Mouse (Mus musculus) testis, adult 2 months (tissue): ENCODE measurements at regions not wholly inside any gene's neighbourhood (a gene's known extent, or its start where the extent isn't known, plus 50 kb on each side); places are given as distances from the start of the nearest gene placed in this dataset.

ENCODE experiments used
- CTCF ChIP-seq: fragments of 200-500 bp; IDR thresholded peaks from 2 replicates; pipeline ENCODE4 v1.5.1; 2012; ENCODE audit warnings: low read depth, mild to moderate bottlenecking, inconsistent platforms, low read length, moderate library complexity; ENCODE audit not compliant: control insufficient read depth, insufficient read depth, insufficient replicate concordance
- POLR2A ChIP-seq: fragments of 200-500 bp; IDR thresholded peaks from 2 replicates; pipeline ENCODE4 v1.6.1; 2012; ENCODE audit warnings: low read depth, mild to moderate bottlenecking, inconsistent platforms, low read length, moderate library complexity; ENCODE audit not compliant: control insufficient read depth

DNA sequence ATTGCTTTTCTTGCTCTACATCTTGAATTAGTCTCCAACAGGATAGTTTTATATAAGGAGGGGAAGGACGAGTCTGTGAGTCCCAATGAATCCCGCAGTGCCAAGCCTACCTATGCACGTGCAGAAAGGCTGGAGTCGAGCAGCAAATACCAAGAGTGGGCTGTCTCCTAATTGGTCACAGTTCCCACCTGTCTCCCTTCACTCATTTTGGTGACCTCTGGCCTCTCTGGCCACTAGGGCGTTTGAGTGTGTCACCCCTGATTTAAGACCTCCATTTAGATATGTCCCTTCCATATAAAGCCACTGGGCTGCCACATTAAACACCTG lies 234.1 kb downstream of the Zfp36l1 start:
- TF ChIP-seq CTCF (no peak), POLR2A (no peak)
